Mouse (Mus musculus) embryo, embryonic 10 days (tissue): ENCODE data around the gene Cfdp1.

Source experiments
- DNase-seq: peaks from one replicate; pipeline ENCODE4 v3.0.0-alpha.2; 2015; ENCODE audit warnings: low spot score

Cfdp1 gene

GRCm38 (mm10) chr8:111739604-111740003 lies 114.5 kb downstream of the Cfdp1 start:
- no peak for DNase-seq

- no peak for DNase-seq
Observed at GRCm38 (mm10) chr8:111738867-111739266, 115.2 kb downstream of the Cfdp1 start.

- DNase-seq: no peak
Observed at GRCm38 (mm10) chr8:111736321-111736720, 117.8 kb downstream of the Cfdp1 start.

- DNase-seq: no peak
Observed at GRCm38 (mm10) chr8:111735791-111736190, 118.3 kb downstream of the Cfdp1 start.

GRCm38 (mm10) chr8:111735335-111735761 lies 118.7 kb downstream of the Cfdp1 start:
- no peak for DNase-seq

- DNase-seq: no peak
Observed at GRCm38 (mm10) chr8:111734244-111734960, 119.7 kb downstream of the Cfdp1 start.

GRCm38 (mm10) chr8:111733581-111734243 lies 120.4 kb downstream of the Cfdp1 start:
- peak; percentile 76 for DNase-seq

GRCm38 (mm10) chr8:111732406-111733085 lies 121.5 kb downstream of the Cfdp1 start:
- DNase-seq: no peak

- DNase-seq: peak; percentile 99
Observed at GRCm38 (mm10) chr8:111732004-111732403, 122.1 kb downstream of the Cfdp1 start.

- peak; percentile 42 for DNase-seq
Observed at GRCm38 (mm10) chr8:111731231-111731977, 122.7 kb downstream of the Cfdp1 start.

GRCm38 (mm10) chr8:111729233-111730170 lies 124.6 kb downstream of the Cfdp1 start:
- DNase-seq: no peak

GRCm38 (mm10) chr8:111728481-111728880 lies 125.6 kb downstream of the Cfdp1 start:
- no peak for DNase-seq

GRCm38 (mm10) chr8:111727553-111727952 lies 126.5 kb downstream of the Cfdp1 start:
- DNase-seq: no peak

- DNase-seq: peak; percentile 51
Observed at GRCm38 (mm10) chr8:111726102-111726900, 127.8 kb downstream of the Cfdp1 start.

- no peak for DNase-seq
Observed at GRCm38 (mm10) chr8:111725341-111725740, 128.8 kb downstream of the Cfdp1 start.

- no peak for DNase-seq
Observed at GRCm38 (mm10) chr8:111720115-111720544, 134.0 kb downstream of the Cfdp1 start.

GRCm38 (mm10) chr8:111718937-111719336 lies 135.2 kb downstream of the Cfdp1 start:
- DNase-seq: no peak
